Mouse (Mus musculus) G1E (cell line): ENCODE measurements around the gene Sez6.

ENCODE experiments used
- CTCF ChIP-seq: IDR thresholded peaks from 2 replicates; pipeline ENCODE4 v1.5.1; 2012; ENCODE audit warnings: low read depth, low read length, inconsistent platforms, mixed read lengths
- GATA1 ChIP-seq: IDR thresholded peaks from 2 replicates; pipeline ENCODE4 v1.6.1; 2012; ENCODE audit warnings: borderline replicate concordance, low read length, inconsistent platforms, mixed read lengths
- POLR2AphosphoS5 ChIP-seq: IDR thresholded peaks from 2 replicates; pipeline ENCODE4 v1.6.1; 2012; ENCODE audit warnings: low read depth, low read length, inconsistent platforms; ENCODE audit not compliant: insufficient replicate concordance
- TAL1 ChIP-seq: conservative IDR thresholded peaks from 2 replicates; pipeline ENCODE4 v1.6.1; 2012; ENCODE audit warnings: low read depth, low read length, inconsistent platforms, mixed read lengths

DNA sequence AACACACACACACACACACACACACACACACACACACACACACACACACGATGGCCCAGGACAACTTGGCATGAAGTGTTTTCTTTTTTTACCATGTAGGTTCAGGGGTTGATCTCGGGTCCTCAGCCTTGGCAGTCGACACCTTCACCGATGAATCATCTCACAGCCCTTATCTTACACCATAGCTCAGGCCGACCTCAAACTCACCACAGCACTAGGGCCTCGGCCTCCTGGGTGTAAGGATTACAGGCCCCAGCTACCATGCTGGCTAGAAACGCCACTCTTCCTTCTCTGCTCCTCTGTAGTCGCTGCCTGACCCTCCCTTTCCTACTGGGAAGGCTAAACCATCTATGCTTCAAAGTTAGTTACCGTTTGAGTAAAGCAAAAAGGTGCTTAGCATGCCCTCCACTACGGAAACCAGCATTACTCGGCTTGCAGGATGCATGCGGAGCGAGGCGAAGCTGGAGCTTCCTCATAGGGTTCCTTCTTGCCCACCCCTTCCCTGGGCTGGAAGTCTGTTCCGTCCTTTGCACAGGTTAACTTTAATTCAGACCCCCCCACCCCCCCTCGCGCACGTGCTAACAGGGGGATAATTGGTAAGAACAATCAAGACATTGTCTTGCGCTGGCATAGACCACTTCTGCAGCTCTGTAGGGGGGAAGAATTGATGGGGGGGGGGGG is 34.0 kb downstream of the Sez6 start:
- TF ChIP-seq CTCF (no peak), POLR2AphosphoS5 (no peak), TAL1 (no peak), GATA1 (no peak)
